Mouse (Mus musculus) megakaryocyte-erythroid progenitor cell, adult 5 weeks (primary cell): ENCODE results near the gene Tgm5. TPM values are rescaled to one million over a fixed set of nuclear protein-coding genes. Genes with fewer than 3 reads are reported as not detected.

Experiments
- polyA plus RNA-seq: library from polyadenylated mRNA; stranded (reverse); fragments of >175 nt; gene quantifications from 2 replicates; pipeline ENCODE4 v1.2.3, GENCODE M21; 2012

Gene Tgm5
- polyA plus RNA-seq = not detected in 2 replicates

DNA sequence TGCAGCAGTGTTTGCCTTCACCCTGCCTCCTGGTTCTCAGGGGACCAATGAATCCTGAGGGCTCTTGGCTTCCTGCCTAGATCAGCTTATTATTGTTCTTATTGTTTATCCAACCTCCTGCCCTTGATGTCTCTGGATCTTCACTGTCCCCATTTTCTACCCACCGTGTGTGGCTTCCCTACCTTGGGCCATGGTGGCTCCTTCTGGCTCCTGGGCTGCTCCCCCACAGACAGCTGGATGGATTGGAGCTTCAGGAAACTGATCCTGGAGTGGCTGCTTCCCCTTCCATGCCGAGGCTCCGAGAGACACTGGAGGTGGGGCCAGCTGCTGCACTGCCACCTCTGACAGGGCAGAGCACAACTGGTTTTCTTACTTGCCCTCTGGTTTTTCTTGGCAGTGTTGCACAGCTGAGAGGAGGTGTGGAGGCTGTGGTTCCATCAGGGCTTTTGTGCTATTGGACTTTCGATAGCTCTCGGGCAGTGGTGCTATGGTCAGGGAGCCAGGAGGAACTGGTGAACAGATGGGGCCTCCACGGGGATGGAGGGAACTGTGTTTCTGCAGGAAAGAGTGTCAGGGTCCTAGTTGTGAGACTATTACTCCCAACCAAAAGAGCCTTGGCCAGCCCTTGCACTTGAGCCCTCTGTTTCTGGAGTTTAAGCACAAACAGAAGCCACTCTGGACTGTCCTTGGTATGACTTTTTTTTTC is at the start of gene Tgm5:
Gene Tgm5, minus strand, starts transcription at position 362 of the 706 bp plus-strand sequence.

DNA sequence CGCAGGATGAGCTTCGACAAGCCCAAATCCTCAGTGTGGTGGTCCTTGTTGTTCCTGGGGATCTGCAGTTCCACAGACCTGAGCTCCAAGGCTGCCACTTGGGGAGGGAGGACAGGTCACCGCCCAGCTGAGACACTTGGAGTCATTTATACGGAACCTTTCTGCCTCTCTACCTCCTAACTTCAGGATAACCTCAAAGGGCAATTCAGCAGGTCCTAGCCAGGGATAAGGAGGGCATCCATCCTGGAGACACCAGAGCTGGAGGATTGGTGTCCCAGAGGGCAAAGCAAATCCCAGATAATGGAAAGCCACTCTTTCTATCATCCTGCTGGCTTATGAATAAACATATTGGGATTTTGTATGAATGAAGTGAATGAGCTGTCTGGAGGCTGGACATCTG is 24.1 kb upstream of the Tgm5 start, which contains the start of gene Tgm7:
Gene Tgm7, minus strand, starts transcription at position 101 of the 400 bp plus-strand sequence.

DNA sequence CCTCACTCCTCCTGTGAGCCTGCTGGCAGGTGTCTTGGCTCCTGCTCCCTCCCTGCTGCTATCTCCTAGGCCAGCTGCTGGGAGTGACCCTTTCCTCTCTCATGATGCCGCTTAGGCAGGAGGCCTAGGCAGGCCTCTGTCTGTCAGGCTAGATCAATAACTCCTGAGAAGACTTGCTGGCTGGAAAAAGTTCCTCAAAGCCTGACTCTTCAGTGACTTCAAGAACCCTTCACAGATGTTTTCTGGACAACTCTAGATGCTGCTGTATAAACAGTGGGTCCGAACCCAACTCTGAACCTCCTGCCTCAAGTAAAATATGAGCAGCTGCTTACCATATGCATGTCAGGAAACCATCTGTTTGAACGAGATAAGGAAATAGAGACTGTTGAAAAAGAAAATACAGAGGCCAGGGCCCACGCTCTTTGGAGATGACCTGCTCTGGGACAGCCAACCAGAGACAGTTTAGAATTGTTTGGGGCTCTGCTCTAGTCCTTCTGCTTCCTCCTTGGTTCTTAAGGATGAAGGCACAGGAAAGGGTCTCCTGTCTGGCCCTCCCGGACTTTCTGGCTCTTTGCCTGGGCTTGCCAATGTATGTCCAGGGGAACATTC is 48.8 kb downstream of the Tgm5 start, which contains the start of gene Epb42:
Gene Epb42, minus strand, starts transcription at position 340 of the 609 bp plus-strand sequence.

DNA sequence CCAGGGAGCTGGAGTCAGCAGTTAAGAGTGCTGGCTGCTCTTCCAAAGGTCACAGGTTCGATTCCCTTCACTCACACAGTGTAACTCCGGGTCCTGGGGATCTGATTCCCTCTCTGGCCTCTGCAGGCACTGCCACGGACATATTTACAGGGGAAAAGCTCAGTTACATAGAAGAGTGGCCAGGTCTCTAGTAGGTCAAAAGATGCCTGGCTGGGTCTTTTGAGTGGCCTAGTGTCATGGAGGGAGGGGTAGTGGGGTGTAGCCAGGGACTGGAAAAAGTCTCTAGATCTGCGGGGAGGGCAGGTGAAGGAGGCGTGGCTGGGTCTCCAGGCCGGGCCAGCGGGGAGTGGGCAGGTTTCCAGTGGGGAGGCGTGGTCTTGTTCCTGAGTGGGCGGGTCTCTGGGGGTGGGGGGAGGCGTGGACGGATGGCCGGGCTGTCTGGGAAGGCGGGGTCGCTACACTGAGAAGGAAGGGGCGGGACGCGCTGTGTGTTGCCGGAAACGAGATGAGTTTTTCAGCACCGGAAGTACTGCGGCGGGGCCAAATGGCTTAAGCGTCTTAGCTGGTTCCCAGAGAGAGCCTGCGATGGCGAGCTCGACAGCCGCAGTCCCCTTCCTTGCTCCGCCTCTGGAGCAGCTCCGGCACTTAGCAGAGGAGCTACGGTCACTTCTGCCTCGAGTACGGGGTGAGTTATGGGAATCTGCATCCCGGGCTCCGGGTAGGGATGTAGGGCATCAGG is 77.5 kb downstream of the Tgm5 start, which contains the start of gene Ccndbp1:
Gene Ccndbp1, plus strand, starts transcription at position 479 of the 739 bp plus-strand sequence.

Other genes with a start within 250 kb of the Tgm5 start
- gene Cdan1, start 235.7 kb downstream of the Tgm5 start, polyA plus RNA-seq = 73.5 and 80.9 TPM in 2 replicates
- gene Ttbk2, start 235.2 kb downstream of the Tgm5 start, polyA plus RNA-seq = 2.0 and 2.6 TPM in 2 replicates
- gene Ubr1, start 115.1 kb downstream of the Tgm5 start, polyA plus RNA-seq = 12.4 and 14.0 TPM in 2 replicates
- gene Tmem62, start 108.8 kb downstream of the Tgm5 start, polyA plus RNA-seq = 1.6 and 2.0 TPM in 2 replicates
- gene Ccndbp1, start 77.4 kb downstream of the Tgm5 start, polyA plus RNA-seq = 11.6 and 15.6 TPM in 2 replicates
- gene Epb42, start 48.8 kb downstream of the Tgm5 start, polyA plus RNA-seq = 0.84 and 1.1 TPM in 2 replicates
- not detected in 2 replicates for gene Tgm7, start 24.0 kb upstream of the Tgm5 start, polyA plus RNA-seq
- gene Adal, start 54.6 kb upstream of the Tgm5 start, polyA plus RNA-seq = 4.2 and 4.6 TPM in 2 replicates
- gene Lcmt2, start 54.8 kb upstream of the Tgm5 start, polyA plus RNA-seq = 7.2 and 8.4 TPM in 2 replicates
- 14.5 and 16.1 TPM in 2 replicates for gene Tubgcp4, start 84.8 kb upstream of the Tgm5 start, polyA plus RNA-seq
- gene Zscan29, start 85.3 kb upstream of the Tgm5 start, polyA plus RNA-seq = 13.7 and 16.5 TPM in 2 replicates
- 22.0 and 34.2 TPM in 2 replicates for gene Trp53bp1, start 185.6 kb upstream of the Tgm5 start, polyA plus RNA-seq
- gene Map1a, start 203.8 kb upstream of the Tgm5 start, polyA plus RNA-seq = 0.01 and 0.30 TPM in 2 replicates